Mouse (Mus musculus) kidney, embryonic 16.5 days (tissue): ENCODE data around the gene Sv2b. TPM values are rescaled to one million over a fixed set of nuclear protein-coding genes. Genes with fewer than 3 reads are reported as not detected.
A peak's percentile ranks its signal among the peaks of the same experiment; 100 is the strongest.

Source experiments
- ATAC-seq: fragments of 200-750 bp; cut with Nextera tagmentation; 2 replicates; pipeline ENCODE4 v1.8.0; 2017; ENCODE audit warnings: moderate TSS enrichment; ENCODE audit not compliant: low FRiP score, low TSS enrichment
- H3K27ac ChIP-seq: fragments of 300-500 bp; sonication (generic); 2 replicates; pipeline ENCODE4 v1.5.1; 2014; ENCODE audit warnings: low read length
- H3K27me3 ChIP-seq: fragments of 300-500 bp; sonication (generic); 2 replicates; pipeline ENCODE4 v1.6.1; 2014; ENCODE audit warnings: low read length, control low read depth, mixed read lengths; ENCODE audit not compliant: insufficient read depth
- H3K36me3 ChIP-seq: fragments of 300-500 bp; sonication (generic); 2 replicates; pipeline ENCODE4 v1.6.1; 2014; ENCODE audit warnings: low read length, control low read depth, mixed read lengths; ENCODE audit not compliant: insufficient read depth
- H3K4me1 ChIP-seq: fragments of 300-500 bp; sonication (generic); 2 replicates; pipeline ENCODE4 v1.6.1; 2014; ENCODE audit warnings: low read length, control low read depth, mixed read lengths; ENCODE audit not compliant: insufficient read depth
- H3K4me2 ChIP-seq: fragments of 300-500 bp; sonication (generic); replicated peaks from 2 replicates; pipeline ENCODE4 v1.6.1; 2014; ENCODE audit warnings: low read depth, low read length
- H3K4me3 ChIP-seq: fragments of 300-500 bp; sonication (generic); 2 replicates; pipeline ENCODE4 v1.5.1; 2014; ENCODE audit warnings: mild to moderate bottlenecking, low read length
- H3K9ac ChIP-seq: fragments of 300-500 bp; sonication (generic); replicated peaks from 2 replicates; pipeline ENCODE4 v1.6.1; 2014; ENCODE audit warnings: low read length
- H3K9me3 ChIP-seq: fragments of 300-500 bp; sonication (generic); 2 replicates; pipeline ENCODE4 v1.6.1; 2016; ENCODE audit warnings: low read length, control low read depth
- WGBS: fragments of 180-500 bp; shearing (Covaris S2); extraction: QIAGEN DNeasy Blood & Tissue Kit; methylation state at CpG from one replicate; pipeline ENCODE4 v1.1.7; 2014; 5-methylcytosine and 5-hydroxymethylcytosine counted together
- polyA plus RNA-seq: library from polyadenylated mRNA; unstranded; fragments of >200 nt; fragmentation: Nextera tagmentation; extraction: Ambion mirVana; gene quantifications from 2 replicates; pipeline ENCODE4 v1.2.1, GENCODE M21; 2015

Gene Sv2b
- polyA plus RNA-seq: 1.1 and 1.6 TPM in 2 replicates

- ATAC-seq: peak; percentile 70
- no peaks in the 10 kb centered on the region for H3K36me3 ChIP-seq
- 2% methylated on average over 46 of the region's 46 CpGs for WGBS
- no peaks in the 10 kb centered on the region for H3K9me3 ChIP-seq
- H3K4me2 ChIP-seq: peak within 1 kb of the TSS; percentile 96
- peak within 1 kb of the TSS; percentile 57 for H3K4me3 ChIP-seq
- no peak within 1 kb of the TSS for H3K27ac ChIP-seq
- H3K4me1 ChIP-seq: peaks cover 13% of the 10 kb centered on the region
- H3K27me3 ChIP-seq: peaks cover 21% of the 10 kb centered on the region
- H3K9ac ChIP-seq: peak within 1 kb of the TSS; percentile 65
Measured at GRCm38 (mm10) chr7:75308457-75309312, at the start of gene Sv2b. Sv2b (minus strand) TSS chr7:75309262.

- no peak overlapping the region for H3K4me2 ChIP-seq
- H3K9ac ChIP-seq: no peak overlapping the region
- no peak overlapping the region for H3K4me3 ChIP-seq
- H3K9me3 ChIP-seq: no peaks in the 10 kb centered on the region
- no peak for ATAC-seq
- H3K4me1 ChIP-seq: peaks cover 5% of the 10 kb centered on the region; the same call in 1 of the 2 replicates
- no peaks in the 10 kb centered on the region for H3K36me3 ChIP-seq
- H3K27me3 ChIP-seq: no peaks in the 10 kb centered on the region
- no peak overlapping the region for H3K27ac ChIP-seq
- 49% methylated on average over 4 of the region's 4 CpGs for WGBS
Measured at GRCm38 (mm10) chr7:75358284-75358851, 49.3 kb upstream of the Sv2b start.

- no peaks in the 10 kb centered on the region for H3K4me1 ChIP-seq
- no peak for ATAC-seq
- H3K27ac ChIP-seq: no peak overlapping the region
- H3K27me3 ChIP-seq: no peaks in the 10 kb centered on the region
- H3K9me3 ChIP-seq: 0 out of 2 replicates have a peak, but pooled peaks cover 2% of the 10 kb centered on the region
- no peaks in the 10 kb centered on the region for H3K36me3 ChIP-seq
- 61% methylated on average over 2 of the region's 2 CpGs for WGBS
- no peak overlapping the region for H3K9ac ChIP-seq
- H3K4me2 ChIP-seq: no peak overlapping the region
- H3K4me3 ChIP-seq: no peak overlapping the region
Measured at GRCm38 (mm10) chr7:75355521-75355920, 46.5 kb upstream of the Sv2b start.

- 0 out of 2 replicates have a peak, but pooled peaks cover 2% of the 10 kb centered on the region for H3K9me3 ChIP-seq
- 38% methylated on average over 1 of the region's 1 CpGs for WGBS
- H3K36me3 ChIP-seq: no peaks in the 10 kb centered on the region
- H3K9ac ChIP-seq: no peak overlapping the region
- no peaks in the 10 kb centered on the region for H3K4me1 ChIP-seq
- no peak for ATAC-seq
- no peak overlapping the region for H3K27ac ChIP-seq
- no peak overlapping the region for H3K4me2 ChIP-seq
- H3K27me3 ChIP-seq: no peaks in the 10 kb centered on the region
- H3K4me3 ChIP-seq: no peak overlapping the region
Measured at GRCm38 (mm10) chr7:75352777-75353374, 43.8 kb upstream of the Sv2b start.

DNA sequence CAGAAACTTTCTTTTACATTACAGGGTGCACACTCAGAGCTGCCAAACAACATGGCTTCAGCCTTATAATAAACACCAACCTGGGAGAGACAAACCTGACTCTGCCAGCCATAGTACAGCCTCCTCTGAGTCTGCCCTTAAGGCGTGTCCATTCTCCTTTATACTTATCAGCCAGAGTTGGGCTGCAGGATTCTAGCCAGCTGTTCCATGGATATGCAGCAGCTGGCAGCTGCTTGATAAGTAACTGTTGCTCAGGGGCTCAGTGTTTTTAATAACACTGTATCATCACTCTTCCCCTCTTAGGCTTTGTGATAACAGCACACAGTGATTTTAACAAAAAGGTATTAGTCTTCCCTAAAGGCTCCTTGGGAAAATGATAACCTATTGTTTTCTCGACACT lies 41.1 kb upstream of the Sv2b start:
- ATAC-seq: no peak
- Histone ChIP-seq H3K4me2 (no peak overlapping the region), H3K9me3 (0 out of 2 replicates have a peak, but pooled peaks cover 2% of the 10 kb centered on the region), H3K36me3 (no peaks in the 10 kb centered on the region), H3K4me3 (no peak overlapping the region), H3K27ac (no peak overlapping the region), H3K4me1 (no peaks in the 10 kb centered on the region), H3K9ac (no peak overlapping the region), H3K27me3 (no peaks in the 10 kb centered on the region)
- WGBS: 74% methylated on average over 2 of the region's 2 CpGs

GRCm38 (mm10) chr7:75332311-75332710 lies 23.2 kb upstream of the Sv2b start:
- no peak for ATAC-seq
- WGBS: 60% methylated on average over 3 of the region's 3 CpGs
- H3K9ac ChIP-seq: no peak overlapping the region

GRCm38 (mm10) chr7:75329740-75330142 lies 20.7 kb upstream of the Sv2b start:
- ATAC-seq: no peak
- Histone ChIP-seq H3K27me3 (no peaks in the 10 kb centered on the region), H3K4me1 (no peaks in the 10 kb centered on the region), H3K9me3 (no peaks in the 10 kb centered on the region), H3K4me2 (no peak overlapping the region), H3K4me3 (no peak overlapping the region), H3K27ac (no peak overlapping the region), H3K9ac (no peak overlapping the region), H3K36me3 (no peaks in the 10 kb centered on the region)
- 60% methylated on average over 3 of the region's 3 CpGs for WGBS

More at GRCm38 (mm10) chr7:75332311-75332710, 23.2 kb upstream of the Sv2b start:
- Histone ChIP-seq H3K36me3 (no peaks in the 10 kb centered on the region), H3K4me1 (no peaks in the 10 kb centered on the region), H3K27ac (no peak overlapping the region), H3K9me3 (no peaks in the 10 kb centered on the region), H3K27me3 (no peaks in the 10 kb centered on the region), H3K4me3 (no peak overlapping the region), H3K4me2 (no peak overlapping the region)

- no peaks in the 10 kb centered on the region for H3K4me1 ChIP-seq
- H3K9ac ChIP-seq: no peak overlapping the region
- no peak overlapping the region for H3K4me2 ChIP-seq
- no peaks in the 10 kb centered on the region for H3K9me3 ChIP-seq
- no peak overlapping the region for H3K27ac ChIP-seq
- no peak overlapping the region for H3K4me3 ChIP-seq
- ATAC-seq: no peak
- no peaks in the 10 kb centered on the region for H3K27me3 ChIP-seq
- WGBS: 60% methylated on average over 3 of the region's 3 CpGs
- H3K36me3 ChIP-seq: no peaks in the 10 kb centered on the region
Measured at GRCm38 (mm10) chr7:75328721-75329362, 19.8 kb upstream of the Sv2b start.

- Histone ChIP-seq H3K27me3 (no peaks in the 10 kb centered on the region), H3K27ac (no peak overlapping the region), H3K9ac (no peak overlapping the region), H3K36me3 (no peaks in the 10 kb centered on the region), H3K4me1 (no peaks in the 10 kb centered on the region), H3K4me2 (no peak overlapping the region), H3K9me3 (no peaks in the 10 kb centered on the region), H3K4me3 (no peak overlapping the region)
- 82% methylated on average over 1 of the region's 1 CpGs for WGBS
- ATAC-seq: no peak
Measured at GRCm38 (mm10) chr7:75325273-75325672, 16.2 kb upstream of the Sv2b start.
